Mouse (Mus musculus) spleen, adult 18-20 months (tissue): ENCODE results near the gene Rfx4.

Experiments
- DNase-seq, 2 experiments: peaks; one replicate each; pipeline ENCODE4 v3.0.0; 2022; ENCODE audit warnings: mixed read lengths in 2 of 2

The Rfx4 gene

DNA sequence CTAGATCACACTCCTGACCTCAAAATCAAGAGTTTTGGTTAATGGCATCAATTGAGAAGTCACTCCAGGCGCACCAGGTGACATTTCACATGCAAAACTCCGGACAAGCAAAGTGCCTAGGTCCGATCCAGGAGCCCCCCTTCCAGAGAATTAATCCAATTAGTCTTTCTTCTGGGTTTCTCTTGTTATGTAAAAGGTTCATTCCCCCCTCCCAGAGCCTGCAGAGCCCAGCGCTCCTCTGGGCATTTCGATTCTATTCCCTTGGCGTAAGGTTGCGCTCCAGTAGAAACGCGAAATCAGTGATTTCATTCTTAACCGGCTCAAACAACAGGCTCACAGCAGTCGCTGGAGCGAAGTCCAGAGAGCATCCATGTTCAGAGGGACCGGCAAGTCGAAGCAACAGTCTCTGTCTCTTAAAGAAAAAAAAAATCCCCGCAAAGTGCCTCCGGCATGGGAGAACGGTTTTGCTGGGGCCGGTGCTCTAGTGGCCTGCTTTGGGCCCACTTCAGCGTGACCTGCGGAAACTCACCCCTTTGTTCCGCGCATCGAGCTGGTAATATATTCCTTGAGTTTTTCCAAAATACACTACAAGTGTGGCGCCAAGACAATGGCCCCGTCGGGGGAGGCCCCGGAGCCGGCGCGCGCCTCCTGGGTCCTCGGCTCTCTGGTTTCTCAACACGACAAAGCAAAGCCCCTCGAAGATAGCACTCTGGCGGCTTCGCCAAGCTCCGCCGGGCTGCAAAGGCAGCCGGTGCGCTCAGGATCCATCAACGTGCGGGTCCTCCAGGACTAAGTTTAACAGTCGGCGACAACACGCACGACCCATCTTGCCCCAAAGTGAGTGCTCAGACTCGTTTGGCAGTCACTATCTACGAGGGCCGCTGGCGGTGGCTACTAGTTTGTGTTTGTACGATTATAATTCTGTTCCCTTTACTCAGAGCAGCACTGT is 2.9 kb downstream of the Rfx4 start:
- DNase-seq, result no peak

GRCm38 (mm10) chr10:84759511-84760117 is 3.8 kb downstream of the Rfx4 start:
- DNase-seq, result no peak

DNA sequence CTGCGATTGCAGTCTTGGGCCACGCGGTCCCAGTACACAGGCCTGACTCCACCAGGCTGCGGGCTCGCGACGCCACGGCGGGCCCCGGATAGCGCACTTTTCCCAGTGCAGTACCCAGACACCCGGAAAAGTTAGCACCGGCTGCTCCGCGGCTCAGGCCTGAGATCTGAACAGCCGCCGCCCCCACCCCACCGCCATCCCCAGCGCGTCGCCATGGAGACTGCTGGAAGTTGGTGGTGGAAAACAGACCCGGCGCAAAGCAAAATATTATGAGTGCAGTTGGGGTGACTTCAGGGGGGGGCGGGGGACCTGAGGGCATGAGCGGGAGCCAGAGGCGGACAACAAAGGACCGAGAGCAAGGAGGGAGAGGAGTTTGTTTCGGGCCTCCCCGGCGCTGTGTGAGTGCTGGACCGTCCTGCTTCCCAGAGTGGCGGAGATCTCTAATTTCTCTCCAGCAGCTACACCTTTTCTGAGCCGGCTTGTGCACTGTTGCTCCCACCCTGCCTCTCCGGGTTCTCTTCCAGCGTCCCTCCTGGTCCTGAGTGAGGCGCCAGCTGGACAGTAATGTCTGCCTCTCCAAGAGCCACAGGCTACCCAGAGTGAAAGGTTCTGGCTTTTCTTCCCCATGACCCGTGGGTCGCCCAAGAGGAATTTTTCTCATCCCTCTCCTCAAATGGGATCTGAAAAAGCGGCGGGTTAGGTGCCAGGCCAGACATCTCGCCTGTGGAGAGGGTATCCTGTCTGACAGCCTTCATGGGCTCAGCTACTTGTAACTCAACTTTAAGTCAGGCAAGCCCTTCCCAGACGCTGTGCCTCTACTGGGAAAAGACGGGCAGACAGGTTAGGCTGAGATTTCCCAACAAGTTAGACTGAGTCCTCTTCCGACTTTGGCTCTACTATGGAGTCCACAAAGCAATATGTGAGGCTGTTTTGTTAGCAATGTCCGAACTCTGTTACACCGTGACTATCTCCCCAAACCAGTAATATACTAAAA is 4.6 kb downstream of the Rfx4 start:
- no peak for DNase-seq

DNA sequence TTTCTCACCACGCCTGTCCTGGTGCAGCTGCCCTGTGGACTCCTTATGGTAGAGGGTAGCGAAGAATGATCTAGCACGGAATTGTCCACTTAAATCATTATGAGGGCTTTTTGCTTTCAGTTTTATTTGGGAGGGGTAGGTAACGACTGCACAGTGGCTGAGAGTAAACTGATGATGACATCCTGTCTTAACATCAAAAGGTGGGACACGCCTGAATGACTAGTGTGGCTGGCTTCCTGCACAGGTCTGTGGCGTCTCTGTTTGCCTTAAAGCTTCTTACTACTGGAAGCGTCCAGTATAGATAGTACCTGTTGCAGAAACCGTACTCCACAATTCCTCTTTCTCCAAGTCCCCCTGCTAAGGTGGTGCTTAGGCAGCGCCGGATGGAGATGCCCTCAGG is 12.9 kb downstream of the Rfx4 start:
- no peak for DNase-seq

DNA sequence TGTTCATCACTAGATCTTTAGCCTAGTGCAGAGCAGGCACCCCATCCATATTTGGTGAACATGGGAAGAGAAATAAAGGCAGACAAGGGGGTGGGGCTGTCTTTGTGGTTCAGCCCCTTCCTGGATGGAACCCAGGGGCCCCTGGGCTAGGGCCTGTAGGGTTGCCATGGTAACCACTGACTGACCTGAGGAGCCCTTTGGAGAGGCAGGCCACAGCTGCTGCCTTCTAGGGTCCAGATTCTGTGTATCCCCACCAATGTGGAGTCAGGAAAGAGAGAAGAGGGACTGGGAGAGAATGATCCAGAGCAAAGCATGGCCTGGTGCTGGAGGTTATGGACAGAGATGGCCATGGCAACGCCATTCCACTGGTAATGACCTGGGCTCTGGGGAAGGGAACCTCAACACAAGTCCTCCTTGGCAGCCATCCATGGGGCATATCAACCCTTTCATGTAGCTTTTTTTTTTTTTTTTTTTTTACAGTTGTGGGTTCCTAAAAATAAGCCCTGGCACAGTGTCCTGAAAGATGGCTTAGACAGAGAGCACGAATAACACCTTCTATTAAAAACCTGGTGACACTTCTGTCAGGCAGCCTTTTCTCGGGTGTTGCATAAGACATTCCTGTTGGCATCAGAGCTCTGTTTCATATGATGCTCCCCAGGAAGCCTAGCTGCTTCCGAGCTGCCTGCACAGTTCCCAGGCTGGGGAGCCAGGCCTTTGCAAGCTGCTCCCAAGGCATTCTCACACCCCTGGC is 16.7 kb downstream of the Rfx4 start:
- no peak for DNase-seq

DNA sequence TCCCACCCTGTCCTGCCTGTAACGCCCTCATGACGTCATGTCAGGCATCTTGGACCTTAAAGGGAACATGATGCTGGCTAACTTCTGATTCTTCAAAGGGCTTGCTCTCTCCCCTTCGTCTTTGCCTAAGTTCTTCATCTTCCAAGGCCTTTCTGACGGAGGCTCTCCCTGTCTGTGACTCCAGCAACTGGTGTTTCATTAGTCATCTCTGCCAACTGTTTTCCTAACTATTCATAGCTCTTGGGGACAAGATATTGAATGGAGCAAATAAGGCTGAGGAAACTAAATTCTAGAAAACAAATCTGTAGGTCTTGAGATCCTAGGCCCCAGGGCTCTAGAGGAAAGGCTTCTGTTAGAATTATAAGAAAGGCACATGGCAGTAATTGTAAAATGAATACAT is 18.0 kb downstream of the Rfx4 start:
- DNase-seq, result no peak

DNA sequence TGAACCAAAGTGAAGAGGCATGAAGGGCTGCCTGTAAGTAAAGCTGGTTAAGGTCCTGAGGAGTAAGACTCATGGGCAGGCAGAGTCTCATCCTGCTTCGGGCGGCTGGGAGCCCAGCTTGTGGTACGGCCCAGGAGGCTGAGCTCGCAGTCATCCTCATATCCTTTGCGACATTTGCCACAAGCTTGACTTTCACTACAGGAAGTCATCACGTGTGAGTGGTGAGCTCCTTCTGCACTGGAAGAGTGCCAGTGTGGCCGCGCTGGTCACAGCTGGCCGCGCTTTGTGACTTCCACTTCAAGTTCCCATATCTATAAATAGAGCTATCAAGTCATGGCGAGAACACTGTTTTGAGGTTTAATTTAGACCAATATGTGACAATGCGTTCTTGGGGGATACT is 18.7 kb downstream of the Rfx4 start:
- DNase-seq, result peak; percentile 72 to 77

DNA sequence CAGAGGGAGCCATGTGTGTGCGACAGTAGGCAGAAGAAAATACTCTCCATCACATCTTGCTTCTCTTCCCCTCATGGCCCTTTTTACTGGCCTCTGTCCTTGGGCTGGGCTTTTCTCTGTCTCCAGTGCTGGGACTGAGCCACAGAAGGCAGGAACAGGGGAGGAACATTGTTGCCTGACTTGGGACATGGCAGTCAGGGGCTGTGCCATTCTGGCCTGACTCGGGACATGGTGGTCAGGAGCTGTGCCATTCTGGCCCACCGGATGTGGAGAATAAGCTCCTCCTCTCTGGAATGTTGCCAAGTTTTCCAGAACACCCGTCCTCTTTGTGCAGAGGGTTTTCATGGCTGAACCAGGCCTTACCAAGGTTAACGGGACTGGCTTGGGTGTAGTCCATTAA is 21.2 kb downstream of the Rfx4 start:
- no peak for DNase-seq

GRCm38 (mm10) chr10:84777974-84778373 is 22.1 kb downstream of the Rfx4 start:
- no peak for DNase-seq

DNA sequence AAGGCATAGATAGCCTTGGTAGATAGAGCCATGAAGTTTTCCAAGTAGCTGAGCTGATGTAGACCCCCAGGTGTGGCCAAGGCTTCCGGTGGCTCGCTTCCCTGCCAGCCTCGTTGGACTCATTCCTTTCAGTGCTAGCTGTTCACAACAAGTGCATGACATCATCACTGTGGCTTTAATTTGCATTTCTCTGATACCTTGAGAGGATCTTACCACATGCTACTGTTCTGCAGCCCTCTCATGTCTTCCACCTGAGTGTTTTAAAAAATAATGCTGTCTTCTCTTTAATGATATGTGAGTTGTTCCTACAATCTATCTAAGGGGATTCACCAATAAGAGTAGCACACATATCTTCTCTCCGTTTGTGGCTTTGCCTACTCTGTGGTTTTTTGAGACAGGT is 25.0 kb downstream of the Rfx4 start:
- no peak for DNase-seq

DNA sequence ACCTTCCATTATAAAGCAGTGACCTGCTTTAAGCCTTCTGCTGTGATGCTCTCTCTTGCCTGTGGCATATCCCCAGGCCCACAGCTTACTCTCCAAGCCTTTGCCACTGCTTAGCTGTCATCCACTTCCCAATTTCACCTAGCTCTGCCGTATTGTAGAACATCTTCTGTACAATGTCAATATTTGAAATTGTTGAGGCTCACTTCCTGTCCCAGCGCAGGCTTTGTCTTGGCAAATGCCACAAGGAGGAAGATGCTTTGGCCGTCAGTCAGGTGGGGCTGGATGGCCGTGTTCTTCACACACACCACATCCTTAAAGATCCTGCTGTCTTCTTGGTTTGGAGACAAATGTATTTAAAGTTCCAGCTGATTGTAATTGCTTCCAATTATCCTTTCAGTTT is 29.5 kb downstream of the Rfx4 start:
- DNase-seq, result no peak

- no peak for DNase-seq
These were observed 34.5 kb downstream of the Rfx4 start for GRCm38 (mm10) chr10:84790323-84790722.

DNA sequence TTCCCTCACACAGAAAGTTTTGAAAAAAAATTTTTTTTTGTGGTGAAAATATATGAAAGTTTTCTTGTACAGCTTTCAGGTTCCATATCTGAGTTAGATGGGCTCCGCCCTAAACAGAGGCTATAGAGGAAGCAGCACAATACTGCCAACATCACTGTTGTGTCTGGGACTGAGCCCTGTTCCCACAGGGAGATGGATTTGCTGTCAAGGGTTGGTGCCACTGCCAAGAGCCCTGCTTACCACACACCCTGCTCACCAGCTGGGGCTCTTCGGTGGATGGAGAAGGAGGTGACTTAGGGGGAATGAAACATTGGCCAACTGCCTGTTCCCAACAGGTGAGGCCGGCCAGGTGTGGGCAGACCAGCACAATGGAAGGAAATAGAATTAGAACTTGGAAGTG is 35.3 kb downstream of the Rfx4 start:
- DNase-seq, result no peak

DNA sequence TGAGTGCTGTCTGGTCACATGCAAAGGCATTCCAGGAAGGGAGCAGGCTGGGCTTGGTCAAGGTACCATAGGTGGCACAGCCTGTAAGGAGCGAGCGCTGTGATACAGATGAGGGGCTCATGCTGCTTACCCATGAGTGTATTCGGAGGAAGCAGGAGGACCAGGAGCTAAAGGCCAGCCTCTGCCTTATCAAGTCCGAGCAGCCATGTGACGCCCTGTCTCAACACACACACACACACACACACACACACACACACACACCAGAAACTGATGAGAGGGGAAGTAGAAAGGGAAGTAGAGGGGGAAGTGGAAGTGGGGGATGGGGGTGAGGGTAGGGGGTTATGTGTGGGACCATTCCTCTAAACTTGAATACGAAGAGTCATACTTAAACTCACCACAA is 45.7 kb downstream of the Rfx4 start:
- peak in 1 of 2 experiments; percentile 33 for DNase-seq

DNA sequence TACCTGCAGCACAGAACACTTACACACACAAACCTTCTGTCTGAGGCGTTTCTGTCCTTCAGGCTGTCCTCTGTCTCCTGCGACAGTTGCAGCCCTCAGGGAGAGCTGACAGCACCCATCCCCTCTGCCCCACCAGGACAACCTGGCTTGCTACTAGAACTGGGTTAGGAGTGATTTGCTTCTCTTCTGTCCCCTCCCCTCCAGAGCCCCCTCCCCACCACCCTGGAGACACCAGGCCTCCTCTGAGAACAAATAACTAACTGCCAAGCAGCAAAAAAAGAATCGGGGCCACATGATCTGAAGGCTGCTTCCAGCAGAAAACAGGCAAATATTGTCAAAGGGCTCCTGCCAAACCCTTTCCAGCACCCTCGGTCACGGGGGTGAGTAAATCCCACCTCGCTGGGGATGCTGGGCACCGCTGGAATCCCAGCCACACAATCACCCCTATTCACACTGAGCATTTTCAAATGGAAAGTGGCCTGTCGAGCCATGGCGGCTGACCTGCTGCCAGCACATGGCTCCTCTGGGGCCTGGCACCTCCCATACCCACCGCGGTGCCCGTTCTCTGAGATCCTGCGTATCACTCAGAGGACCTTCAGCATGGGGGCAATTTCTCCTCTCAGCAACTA is 47.5 kb downstream of the Rfx4 start:
- no peak for DNase-seq

- no peak for DNase-seq
These were observed 49.7 kb downstream of the Rfx4 start for GRCm38 (mm10) chr10:84805576-84805975.

DNA sequence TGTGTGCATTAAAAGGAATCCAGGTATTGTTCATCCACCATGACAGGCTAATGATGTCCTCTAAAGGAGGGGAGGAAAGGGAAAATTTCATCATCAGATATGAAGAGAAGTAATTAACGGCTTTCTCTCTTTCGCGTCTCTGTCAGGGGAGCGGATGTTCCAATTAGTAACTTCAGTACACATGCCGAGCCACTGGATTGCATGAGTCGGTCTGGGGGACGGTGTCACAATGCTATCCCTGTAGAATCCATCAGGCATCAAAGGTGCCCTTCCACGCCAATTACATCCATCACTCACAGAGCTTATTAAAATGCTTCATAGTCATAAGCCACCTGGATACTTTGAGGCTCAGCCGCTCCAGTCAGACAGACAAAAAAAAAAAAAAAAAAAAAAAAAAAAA is 51.3 kb downstream of the Rfx4 start:
- DNase-seq, result no peak

DNA sequence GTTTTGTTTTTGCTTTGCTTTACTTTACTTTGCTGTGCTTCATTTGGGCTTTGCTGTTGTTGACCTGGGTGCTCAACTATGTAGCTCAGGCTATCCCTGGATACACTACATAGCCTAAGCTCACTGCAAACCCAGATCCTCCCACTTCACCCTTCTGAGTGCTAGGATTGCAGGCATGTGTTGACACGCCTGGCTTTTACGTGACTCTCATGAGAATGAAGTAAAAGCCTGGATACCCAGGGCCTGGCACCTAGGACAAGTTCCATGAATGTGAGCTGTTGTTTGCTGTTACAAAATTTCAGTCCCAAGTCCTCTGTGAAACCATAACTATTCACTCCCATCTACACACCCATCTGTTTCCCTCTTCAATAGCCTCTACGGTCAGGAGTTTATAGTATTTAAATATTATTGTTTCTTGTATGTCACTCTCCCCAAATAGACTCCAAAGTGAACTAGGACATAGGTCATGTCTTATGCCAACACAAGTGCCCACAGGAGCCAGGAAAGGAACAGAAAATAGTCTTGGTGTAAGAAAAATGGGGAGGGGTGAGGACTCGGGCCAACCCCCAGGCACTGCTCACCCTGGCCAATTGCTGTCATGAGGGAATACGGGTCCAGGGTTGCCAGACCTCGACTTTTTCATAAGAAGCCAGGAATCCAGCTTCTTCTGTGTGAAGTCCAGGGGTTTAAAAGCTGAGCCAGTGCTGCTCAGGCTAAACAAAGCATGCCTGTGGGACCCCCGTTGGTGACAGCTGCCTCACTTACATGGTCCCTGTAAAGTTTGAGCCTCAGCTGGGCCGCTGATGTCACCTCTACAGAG is 54.4 kb downstream of the Rfx4 start:
- no peak for DNase-seq

DNA sequence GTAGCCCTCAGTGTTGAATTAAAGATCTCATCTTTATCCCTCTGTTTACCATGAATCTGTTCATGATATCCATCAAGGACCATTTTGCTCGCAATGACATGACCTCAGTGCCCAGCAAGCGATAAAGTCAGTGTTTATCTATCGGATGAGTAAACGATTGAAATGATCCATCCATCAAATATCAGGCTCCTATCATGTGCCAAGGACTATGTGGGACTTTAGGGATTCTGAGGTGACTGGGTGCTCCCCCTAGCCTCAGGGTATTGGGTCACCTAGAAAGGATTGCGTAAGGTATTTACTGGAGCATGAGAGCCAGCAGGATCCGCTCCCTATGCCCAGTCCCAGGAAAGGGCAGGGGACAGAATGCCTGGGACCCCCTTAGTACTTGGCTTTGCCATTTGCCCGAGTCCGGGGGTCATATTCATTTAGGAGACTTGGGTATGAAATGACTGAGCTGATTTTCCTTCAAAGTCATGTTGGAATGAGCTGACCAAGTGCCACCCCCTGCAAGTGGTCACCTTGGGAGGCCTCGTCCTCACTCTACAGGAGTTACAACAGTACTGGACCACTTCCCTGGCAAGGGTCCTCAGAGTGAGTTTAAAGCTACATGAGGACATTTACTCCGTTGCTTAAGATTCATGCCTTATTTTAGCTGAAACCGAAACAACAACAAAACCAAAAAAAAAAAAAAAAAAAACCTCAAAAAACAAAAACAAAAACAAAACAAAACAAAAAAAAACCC is 55.5 kb downstream of the Rfx4 start:
- DNase-seq, result no peak

DNA sequence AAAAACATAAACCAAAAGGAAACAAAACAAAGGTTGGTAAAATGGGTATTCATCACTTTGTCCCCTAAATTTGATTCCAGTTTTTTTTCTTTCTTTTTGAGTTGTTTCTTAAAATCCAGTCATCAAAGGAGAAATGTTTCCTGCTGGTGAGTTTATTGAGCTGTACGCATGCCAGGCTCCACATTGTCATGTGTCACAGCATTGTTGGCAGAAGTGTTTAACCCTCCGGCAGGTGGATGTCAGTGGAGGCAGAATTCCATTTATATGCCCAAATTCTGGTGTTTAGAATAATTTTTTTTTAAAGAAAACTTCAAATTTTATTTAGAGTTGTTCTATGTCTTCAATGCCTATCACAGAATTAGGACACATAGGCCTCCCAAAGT is 56.0 kb downstream of the Rfx4 start:
- no peak for DNase-seq
